Mouse (Mus musculus) bone marrow macrophage, adult 2 months (primary cell): ENCODE measurements around the gene Serpinb11.

Experiments
- CTCF ChIP-seq: IDR thresholded peaks from 2 replicates; pipeline ENCODE4 v1.5.1; 2012; ENCODE audit warnings: low read depth, mild to moderate bottlenecking, low read length, moderate library complexity
- POLR2A ChIP-seq: IDR thresholded peaks from 2 replicates; pipeline ENCODE4 v1.6.1; 2012; ENCODE audit warnings: mild to moderate bottlenecking, low read depth, low read length, borderline replicate concordance

DNA sequence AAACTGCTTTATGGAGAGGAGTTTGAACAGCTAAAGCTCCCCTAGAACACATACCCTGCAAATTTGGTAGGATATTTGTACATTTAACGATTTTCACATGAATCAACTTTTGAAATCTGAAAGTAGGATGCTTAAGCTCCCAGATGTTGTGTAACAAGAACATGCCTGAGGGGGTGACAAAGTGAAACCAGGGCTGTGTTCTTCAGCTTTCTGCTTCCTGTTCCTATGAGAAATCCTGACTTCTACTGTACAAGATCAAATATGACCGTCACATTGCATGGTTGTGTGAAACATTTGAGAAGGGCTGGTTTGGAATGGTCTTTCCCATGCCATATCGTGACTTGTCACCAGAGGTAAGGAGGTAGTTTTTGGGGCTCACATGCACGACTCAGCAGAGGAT is 41.1 kb downstream of the Serpinb11 start:
- TF ChIP-seq POLR2A (no peak), CTCF (no peak)
